Mouse (Mus musculus) naive thymus-derived CD4-positive, alpha-beta T cell, adult 2 months (primary cell): ENCODE data around the gene Sept1.
A peak's percentile ranks its signal among the peaks of the same experiment; 100 is the strongest.

Experiments used
- DNase-seq: peaks from one replicate; pipeline ENCODE4 v3.0.0-alpha.2; 2011; ENCODE audit warnings: low read depth

Sept1 gene

DNA sequence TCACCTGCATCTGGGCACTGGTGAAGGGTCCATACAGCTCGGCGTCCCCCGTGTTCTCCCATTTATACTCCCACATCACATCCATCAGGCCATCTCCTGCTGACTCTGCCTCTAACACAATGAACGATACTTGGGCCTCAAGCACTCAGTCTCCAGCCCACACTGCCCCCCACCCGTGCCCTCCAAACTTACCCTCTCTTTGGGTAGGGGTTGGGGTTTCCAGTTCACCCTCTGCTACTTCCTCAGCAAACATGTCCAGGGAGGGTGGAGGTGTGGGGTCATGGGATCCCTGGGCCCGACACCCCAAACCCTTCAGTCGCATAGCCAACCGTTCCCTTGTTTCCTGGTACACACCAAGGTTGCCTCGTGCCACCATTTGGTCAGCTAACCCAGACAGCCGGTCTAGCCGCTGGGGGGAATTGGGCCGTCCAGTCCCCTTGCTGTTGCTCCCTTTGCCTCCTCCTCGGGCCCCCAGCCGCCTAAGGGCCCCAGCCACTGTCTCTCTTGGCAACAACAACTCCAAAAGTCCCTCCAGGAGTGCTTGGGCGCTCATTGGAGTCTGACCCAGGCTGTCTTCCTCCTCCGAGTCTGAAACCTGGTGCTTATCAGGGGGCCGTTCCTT lies 38.8 kb downstream of the Sept1 start:
- DNase-seq: no peak

DNA sequence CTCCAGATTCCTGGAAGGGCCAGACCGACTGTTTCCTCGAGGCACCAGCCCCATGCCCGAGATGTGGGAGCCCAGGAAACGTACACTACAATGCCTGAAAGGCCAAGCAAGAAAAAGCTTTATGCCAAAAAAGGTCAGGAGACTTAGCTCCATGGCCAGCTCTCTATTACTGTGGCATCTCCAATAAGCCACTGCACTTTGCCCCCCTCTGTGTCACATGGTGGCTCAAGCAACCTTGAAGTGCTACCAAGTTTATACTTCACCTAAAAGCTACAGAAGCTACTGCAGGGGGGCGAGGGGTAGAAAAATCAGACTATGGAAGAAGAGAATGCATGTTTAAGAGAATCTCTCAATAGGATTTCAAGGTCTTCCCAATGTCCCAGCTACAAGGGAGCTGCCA lies 39.9 kb downstream of the Sept1 start:
- no peak for DNase-seq

DNA sequence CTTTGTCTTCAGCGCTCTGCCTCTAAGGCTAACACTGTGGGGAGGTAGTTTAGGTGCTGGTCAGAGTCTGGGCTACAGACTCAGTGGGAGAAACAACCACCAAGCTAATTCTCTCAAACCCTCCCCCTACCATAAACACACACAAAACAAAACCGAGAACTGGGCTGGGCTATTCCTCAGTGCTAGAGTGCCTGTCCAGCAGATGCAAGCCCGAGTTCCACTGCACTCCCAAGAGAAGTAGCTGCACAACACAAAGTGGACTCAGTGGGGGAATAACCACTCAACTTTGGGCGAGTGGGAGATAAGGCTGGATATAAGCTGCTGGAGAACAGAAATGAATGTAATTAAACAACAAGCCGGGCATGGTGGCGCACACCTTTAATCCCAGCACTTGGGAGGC lies 42.3 kb downstream of the Sept1 start:
- DNase-seq: no peak

DNA sequence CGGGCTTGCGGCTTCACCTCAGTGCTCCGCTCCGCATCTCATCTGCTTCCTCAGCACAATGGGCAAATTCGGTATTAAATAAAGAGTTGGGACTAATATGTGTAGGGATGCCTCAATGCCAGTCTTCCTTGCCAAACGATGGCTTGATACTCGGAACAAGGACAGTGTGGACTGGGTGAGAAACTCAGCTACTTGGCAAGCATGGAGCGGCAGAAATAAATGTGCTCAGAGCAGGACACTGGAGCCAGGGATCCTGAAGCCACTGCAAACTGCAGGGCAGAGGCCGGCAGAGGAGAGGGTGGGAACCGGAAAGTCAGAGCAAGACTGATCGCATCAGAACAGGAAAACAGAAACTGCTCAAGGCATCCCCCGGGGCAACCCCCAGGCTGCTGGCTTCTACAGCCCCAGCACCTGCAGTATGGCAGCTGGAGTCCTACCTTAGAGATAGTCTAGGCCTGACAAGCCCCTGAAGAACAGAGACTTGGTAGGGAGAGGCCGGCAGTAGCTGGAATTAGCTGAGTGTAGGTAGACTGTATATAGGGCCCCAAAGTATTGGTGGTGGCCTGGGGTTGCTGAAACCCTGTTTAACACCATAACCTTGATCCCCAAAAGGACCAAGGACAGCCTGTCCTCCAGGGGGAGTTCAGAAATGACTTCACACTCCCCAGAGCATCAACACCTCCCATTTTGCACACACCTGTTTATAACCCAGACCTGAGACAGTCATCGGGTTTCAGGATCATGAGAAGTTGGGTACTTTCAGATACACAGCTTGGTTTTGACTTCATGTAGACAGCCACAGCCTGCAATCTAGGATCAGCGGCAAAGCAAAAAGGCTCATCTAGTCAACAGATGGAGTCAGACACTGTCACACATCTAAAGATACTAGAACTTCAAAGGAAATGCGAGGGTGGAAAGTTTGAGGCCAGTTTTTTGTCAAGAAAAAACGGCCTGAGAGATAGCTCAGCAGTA lies 44.3 kb downstream of the Sept1 start:
- peak; percentile 82 for DNase-seq

DNA sequence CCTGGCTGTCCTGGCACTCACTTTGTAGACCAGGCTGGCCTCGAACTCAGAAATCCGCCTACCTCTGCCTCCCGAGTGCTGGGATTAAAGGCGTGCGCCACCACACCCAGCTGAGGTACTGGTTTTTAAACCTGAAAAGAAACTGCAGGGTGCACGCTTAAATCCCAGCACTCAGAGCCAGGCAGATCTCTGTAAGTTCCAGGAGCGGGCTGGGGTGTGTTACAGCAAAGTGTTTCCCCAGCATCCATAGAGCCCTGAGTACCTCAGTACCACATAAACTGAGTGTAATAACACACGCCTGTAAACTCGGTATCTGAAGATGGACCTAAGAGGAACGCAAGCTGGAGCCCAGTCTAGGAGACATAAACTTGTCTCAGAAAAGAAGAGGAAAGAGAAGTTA lies 45.6 kb downstream of the Sept1 start:
- no peak for DNase-seq

DNA sequence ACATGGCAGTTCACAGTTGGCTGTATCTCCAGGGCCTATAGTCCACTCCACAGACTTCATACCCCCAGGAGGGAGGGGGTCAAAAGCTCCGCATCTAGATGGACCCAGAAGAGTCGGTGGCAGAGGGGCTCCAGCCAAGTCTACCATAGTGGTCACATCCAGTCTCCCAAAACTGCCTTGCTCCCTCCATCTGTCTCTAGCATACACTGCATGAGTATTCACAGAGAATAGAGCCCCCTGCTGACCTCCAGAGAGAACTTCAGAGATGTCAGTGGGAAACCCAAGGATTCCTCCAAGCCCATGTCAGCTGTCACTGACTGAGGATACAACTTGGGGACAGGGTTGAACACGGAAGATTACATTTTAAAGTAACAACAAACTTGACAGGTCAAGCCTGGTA lies 47.3 kb downstream of the Sept1 start:
- peak; percentile 67 for DNase-seq

DNA sequence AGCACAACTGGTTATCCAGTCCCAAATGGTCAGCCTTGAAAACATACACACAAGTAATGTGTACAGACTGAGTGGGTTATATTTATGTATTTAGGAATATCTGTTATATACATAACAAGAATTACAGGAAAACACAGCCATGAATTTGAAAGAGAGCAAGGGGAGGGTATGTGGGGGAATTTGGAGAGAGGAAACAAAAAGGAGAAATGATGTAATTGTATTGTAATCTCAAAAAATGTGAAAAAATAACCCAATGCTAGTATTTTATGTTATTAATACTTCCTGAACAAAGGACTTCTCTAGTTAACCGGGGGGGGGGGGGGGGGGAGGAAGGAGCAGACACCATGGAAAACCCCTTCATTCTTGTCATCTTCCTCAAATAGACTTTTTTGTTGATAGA lies 48.2 kb downstream of the Sept1 start:
- DNase-seq: no peak

DNA sequence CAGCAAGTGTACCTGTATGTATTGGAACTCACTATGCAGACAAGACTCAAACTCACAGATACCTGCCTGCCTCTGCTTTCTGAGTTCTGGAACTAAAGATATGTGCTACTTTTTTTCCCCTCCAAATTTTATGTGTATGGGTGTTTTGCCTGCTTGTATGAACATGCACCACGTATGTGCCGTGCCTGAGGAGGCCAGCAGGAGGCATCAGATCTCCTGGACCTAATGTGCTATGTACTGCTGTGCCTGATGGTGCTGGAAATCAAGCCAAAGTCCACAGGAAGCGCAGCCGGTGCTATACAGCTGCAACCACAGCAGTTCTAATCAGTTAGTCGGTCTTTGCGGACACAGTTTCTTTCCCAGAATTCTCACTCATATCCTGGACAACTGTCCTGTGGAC lies 49.1 kb downstream of the Sept1 start:
- no peak for DNase-seq

DNA sequence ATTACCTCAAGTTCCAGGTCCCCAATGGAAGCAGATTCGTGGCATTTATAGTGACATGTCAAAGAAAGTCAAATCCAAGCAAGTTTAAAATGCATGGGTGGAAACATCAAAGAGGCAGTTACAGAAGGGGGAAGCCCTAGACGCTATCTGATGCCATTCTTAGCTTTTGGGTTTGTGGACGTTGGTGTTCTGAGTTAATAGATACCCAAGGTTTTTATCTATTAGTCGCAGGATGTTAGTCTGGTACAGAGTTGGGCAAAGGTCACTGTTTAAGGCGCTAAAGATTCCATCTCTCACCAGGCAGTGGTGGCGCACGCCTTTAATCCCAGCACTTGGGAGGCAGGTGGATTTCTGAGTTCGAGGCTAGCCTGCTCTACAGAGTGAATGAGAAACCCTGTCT lies 49.6 kb downstream of the Sept1 start:
- DNase-seq: no peak

DNA sequence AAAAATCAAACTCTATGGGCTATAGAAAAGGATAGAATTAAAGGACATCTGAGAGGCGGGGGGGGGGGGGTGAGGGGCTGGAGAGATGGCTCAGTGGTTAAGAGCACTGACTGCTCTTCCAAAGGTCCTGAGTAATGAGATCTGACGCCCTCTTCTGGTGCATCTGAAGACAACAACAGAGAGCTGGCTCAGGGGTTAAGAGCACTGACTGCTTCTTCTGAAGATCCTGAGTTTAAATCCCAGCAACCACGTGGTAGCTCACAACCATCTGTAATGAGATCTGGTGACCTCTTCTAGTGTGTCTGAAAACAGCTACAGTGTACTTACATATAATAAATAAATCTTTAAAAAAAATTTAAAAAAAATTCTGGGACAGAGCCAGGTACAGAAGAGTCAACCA lies 51.2 kb downstream of the Sept1 start:
- peak; percentile 68 for DNase-seq

DNA sequence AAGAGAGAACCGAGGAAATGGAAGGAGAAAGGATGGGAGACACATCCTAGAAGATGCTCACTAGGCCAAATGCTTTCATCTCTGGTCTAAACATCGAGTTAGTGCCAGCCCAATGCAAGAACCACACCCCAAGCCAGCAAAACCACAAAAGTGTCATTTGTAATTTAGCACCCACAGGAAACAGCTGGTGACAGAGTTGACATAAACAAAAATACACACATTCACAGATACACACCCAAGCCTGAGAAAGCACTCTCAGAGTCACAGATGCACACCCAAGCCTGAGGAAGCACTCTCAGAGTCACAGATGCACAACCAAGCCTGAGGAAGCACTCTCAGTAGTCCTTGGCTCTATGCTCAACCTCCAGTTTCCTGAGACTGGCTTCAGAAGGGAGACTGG lies 52.1 kb downstream of the Sept1 start:
- DNase-seq: peak; percentile 77

DNA sequence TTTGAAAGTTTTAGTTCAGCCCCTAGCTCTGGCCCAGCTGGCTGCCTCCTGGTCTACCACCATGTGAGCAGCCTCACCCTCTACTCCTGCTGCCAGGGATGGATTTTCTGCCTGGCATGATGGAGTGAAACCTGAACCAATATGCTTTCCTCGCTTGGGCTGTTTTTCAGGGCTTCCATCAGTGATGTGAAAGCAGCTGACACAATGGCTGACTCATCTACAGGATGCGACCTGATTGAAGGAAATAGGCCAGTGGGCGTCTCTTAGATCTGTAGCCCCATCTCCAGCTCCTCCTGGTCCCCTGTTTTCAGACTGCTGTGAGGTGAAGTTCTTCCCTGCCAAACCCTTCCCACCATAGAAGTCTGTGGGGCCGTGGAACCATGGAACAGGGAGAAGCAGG lies 56.0 kb downstream of the Sept1 start:
- DNase-seq: no peak

DNA sequence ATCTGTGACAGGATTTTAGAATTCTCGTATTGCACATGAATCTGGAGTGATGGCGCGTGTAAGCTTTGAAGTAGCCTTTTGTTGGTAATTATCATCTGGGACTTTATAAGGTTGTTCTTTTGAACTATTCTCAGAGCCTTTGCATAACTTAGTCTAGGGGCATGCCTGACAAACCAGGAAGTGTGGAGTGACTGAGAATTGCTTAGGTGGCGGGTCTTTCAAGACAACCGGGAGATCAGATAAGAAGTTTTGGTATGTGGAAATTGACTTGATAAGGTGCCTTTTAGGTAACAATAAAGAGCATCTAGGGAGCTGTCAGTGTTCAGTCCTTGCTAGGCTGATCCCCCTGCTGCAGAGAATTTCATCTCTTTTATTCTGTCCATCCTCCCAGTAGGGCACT lies 66.4 kb downstream of the Sept1 start:
- DNase-seq: peak; percentile 55

DNA sequence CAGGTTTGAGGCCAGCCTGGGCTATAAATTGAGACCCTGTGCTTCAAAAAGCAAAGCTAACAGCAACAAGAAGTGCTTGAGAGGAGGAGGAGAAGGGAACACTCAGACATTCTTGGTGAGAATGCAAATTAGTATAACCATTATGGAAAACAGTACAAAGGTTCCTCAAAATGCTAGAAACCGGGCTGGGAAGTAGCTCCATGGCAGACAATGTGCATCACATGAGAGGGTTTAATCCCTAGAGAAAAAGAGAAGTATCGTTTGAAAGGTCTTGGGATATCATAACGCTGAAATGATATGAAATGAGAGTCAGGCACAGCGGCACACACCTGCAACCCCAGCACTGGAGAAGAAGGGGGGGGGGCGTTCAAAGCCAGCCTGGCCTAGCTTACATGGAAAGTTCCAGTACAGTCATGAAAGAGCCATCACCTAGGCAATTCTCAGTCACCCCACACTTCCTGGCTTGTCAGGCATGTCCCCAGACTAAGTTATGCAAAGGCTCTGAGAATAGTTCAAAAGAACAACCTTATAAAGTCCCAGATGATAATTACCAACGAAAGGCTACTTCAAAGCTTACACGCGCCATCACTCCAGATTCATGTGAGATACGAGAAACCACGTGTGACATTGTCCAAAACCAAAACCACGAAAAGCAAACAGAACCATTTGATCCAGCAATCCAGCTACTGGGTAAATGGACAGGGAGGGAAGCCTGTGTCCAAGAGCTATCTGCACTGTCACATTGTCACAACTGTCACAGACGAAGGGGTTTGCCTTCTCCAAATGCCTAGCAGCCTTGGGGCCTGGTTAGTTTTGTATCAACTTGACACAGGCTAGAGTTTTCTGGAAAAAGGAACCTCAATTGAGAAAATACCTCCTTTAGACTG lies 67.1 kb downstream of the Sept1 start:
- peak; percentile 69 for DNase-seq
